Mouse (Mus musculus) layer of hippocampus, postnatal 36 days (tissue): ENCODE measurements around the gene Hmbs. TPM values are rescaled to one million over a fixed set of nuclear protein-coding genes. Genes with fewer than 3 reads are reported as not detected.
A peak's percentile ranks its signal among the peaks of the same experiment; 100 is the strongest.
"Not testable (repeated sequence)": the region's sequence is repeated elsewhere in the genome, so short reads cannot be mapped to it uniquely, and the experiment has no call there.

Experiments
- DNase-seq, 2 experiments: peaks; one replicate each; pipeline ENCODE4 v3.0.0; 2022
- total RNA-seq, 2 experiments: library from RNA; stranded (reverse); gene quantifications; 2 replicates each; pipeline ENCODE4 v1.2.3; 2021

The Hmbs gene
- total RNA-seq, 2 experiments from 2014 or later: 22.3 to 24.2 TPM

- DNase-seq: no peak
Observed at GRCm38 (mm10) chr9:44343290-44343689, 738 bp downstream of the Hmbs start.

GRCm38 (mm10) chr9:44342605-44343004 is 1.4 kb downstream of the Hmbs start:
- no peak for DNase-seq

- no peak for DNase-seq
Observed at GRCm38 (mm10) chr9:44342173-44342572, 1.9 kb downstream of the Hmbs start.

- no peak for DNase-seq
Observed at GRCm38 (mm10) chr9:44341487-44341886, 2.5 kb downstream of the Hmbs start.

- DNase-seq: no peak
Observed at GRCm38 (mm10) chr9:44338574-44338973, 5.5 kb downstream of the Hmbs start.

GRCm38 (mm10) chr9:44337436-44338169 is 6.4 kb downstream of the Hmbs start:
- DNase-seq: no peak

GRCm38 (mm10) chr9:44336964-44337363 is 7.1 kb downstream of the Hmbs start:
- no peak for DNase-seq

- DNase-seq: not testable (repeated sequence)
Observed at GRCm38 (mm10) chr9:44336513-44336912, 7.5 kb downstream of the Hmbs start.

GRCm38 (mm10) chr9:44336093-44336406 is 8.0 kb downstream of the Hmbs start:
- no peak for DNase-seq

GRCm38 (mm10) chr9:44335331-44336092 is 8.5 kb downstream of the Hmbs start:
- DNase-seq: no peak

GRCm38 (mm10) chr9:44334396-44335330 is 9.4 kb downstream of the Hmbs start, which contains the start of gene H2afx:
TSS of gene H2afx (plus strand) at chr9:44334694.
- DNase-seq: peak; percentile 98

- DNase-seq: no peak
Observed at GRCm38 (mm10) chr9:44332918-44333638, 10.9 kb downstream of the Hmbs start.

- no peak for DNase-seq
Observed at GRCm38 (mm10) chr9:44330736-44331135, 13.3 kb downstream of the Hmbs start.

- DNase-seq: no peak
Observed at GRCm38 (mm10) chr9:44327926-44328325, 16.1 kb downstream of the Hmbs start.

- DNase-seq: no peak
Observed at GRCm38 (mm10) chr9:44327064-44327711, 16.8 kb downstream of the Hmbs start.

GRCm38 (mm10) chr9:44326371-44327063 is 17.5 kb downstream of the Hmbs start:
- peak; percentile 85 to 86 for DNase-seq

GRCm38 (mm10) chr9:44325768-44326370 is 18.2 kb downstream of the Hmbs start, which contains the start of gene Dpagt1:
TSS of gene Dpagt1 (plus strand) at chr9:44326019.
- no peak for DNase-seq

GRCm38 (mm10) chr9:44325032-44325767 is 18.8 kb downstream of the Hmbs start:
- not testable (repeated sequence) for DNase-seq

- no peak for DNase-seq
Observed at GRCm38 (mm10) chr9:44324147-44324546, 19.9 kb downstream of the Hmbs start.

- not testable (repeated sequence) for DNase-seq
Observed at GRCm38 (mm10) chr9:44323656-44324055, 20.4 kb downstream of the Hmbs start.
